Mouse (Mus musculus) erythroid progenitor cell, adult 5-6 weeks (primary cell): ENCODE measurements around the gene Cbr4. TPM values are rescaled to one million over a fixed set of nuclear protein-coding genes. Genes with fewer than 3 reads are reported as not detected.

ENCODE experiments used
- ATAC-seq: replicated peaks from 2 replicates; pipeline ENCODE4 v1.8.0; 2016; ENCODE audit warnings: moderate number of reproducible peaks, mild to moderate bottlenecking, moderate TSS enrichment, inconsistent platforms; ENCODE audit not compliant: poor library complexity, low FRiP score, severe bottlenecking
- total RNA-seq, 2 experiments: library from RNA; stranded (forward) in 1 of 2; stranded (reverse) in 1 of 2; fragments of 150-400 nt in 1 of 2; fragments of 186-747, 209-891 nt in 1 of 2; gene quantifications; 2 replicates each; pipeline versions ENCODE4 v1.2.3 to v1.2.4; 2015 to 2017; ENCODE audit warnings: low replicate concordance in 2 of 2

Gene Cbr4
- total RNA-seq, 2 experiments from 2014 or later = 5.9 to 18.4 TPM

- ATAC-seq = no peak; the same call in 1 of the 2 replicates
These were observed 508 bp upstream of the Cbr4 start for GRCm38 (mm10) chr8:61486923-61487529.

DNA sequence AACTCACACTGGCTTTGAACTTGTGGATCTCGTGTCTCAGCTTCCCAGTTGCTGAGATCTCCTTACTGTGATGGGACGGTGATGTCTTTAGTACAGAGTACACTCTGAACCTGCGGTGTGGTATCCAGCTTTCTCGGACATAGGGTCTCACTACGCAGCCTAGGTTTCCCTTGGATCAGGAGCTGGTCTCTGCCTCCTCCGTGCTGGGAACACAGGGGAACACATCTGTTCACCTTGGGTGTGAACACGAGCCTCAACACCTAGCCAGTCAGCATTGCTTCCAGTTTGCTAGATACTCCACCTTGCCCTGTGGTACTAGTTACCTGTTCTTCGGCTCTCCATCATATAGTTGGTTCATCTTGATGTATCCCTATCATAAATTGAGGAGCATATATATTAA lies 1.1 kb downstream of the Cbr4 start:
- no peak for ATAC-seq

DNA sequence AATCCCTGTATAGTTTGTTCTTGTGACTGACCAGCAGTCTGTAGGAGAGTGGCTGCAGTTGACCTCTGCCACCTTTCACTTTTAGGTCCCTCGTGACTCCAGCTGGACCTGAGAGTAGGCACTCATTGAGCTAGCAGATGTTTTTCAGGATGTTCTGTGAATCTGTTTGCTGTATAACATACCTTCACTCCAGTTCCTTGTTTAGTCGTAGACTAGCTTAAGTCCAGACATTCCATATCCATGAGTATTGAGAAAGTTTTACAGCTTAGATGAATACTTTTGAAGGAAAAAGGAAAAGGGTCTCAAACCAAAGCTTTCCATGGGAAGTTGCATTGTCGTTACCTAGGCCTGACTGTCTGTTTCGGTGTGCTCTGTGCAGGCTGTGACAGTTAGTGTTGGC lies 9.6 kb downstream of the Cbr4 start:
- ATAC-seq = no peak

GRCm38 (mm10) chr8:61499035-61499434 lies 11.5 kb downstream of the Cbr4 start:
- no peak for ATAC-seq

- ATAC-seq = no peak
These were observed 13.4 kb downstream of the Cbr4 start for GRCm38 (mm10) chr8:61500914-61501313.

DNA sequence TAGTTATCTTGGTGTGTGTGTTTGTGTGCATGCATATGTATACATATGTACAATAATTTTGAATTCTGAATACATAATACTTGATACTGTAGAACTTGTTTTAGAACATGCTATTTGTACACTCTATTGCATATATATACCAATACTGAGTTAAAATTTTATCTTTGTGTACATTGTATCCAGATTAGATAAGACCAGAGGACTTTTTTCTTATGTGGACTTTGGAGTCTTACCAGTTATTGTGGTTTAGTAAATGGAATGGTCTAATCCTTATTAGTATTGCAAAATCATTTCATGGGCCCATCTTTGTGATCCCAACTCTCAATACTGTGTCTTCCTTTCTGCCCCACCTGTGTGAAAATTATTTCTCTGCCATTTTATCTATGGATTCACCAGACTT lies 14.7 kb downstream of the Cbr4 start:
- ATAC-seq = no peak

DNA sequence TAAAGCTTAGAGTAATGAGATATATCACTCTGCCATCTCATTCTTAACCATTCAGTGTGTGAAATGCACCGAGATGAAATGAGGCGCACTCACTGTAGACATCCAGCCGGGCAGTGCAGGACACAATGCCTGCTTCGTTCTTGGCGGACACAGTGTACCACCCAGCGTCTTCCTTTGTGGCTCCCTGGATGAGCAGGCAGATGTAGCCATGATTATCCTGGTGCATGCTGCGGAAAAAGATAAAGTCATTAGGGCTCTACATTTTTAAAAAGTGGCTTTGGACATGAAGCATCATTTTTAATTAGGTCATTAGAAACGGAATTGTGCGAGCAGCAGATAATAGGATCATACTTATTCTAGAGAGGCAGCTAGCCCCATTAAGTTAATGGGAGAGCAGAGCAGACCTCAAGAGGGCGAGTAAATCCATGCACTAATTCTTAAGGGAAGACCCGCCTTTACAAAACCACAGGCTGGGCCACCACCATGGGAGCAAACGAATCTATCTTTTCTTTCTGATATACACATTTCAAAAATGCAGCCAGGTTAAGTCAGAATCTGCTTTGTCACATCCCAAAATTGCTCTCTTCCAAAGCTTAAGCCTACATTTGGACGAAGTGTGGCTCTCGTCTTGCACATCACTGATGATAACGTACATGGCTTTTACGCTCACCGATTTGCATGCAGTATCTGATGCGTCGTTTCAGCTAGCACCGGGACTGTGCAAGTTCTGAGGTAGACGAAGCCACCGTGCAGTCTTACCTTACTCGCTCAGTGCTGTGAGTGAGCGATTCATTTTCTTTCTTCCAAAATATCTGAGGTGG lies 27.8 kb downstream of the Cbr4 start:
- no peak for ATAC-seq

GRCm38 (mm10) chr8:61515931-61516744 lies 28.6 kb downstream of the Cbr4 start:
- ATAC-seq = 0 out of 2 replicates have a peak, but pooled peaks have one; percentile 49

GRCm38 (mm10) chr8:61516745-61517501 lies 29.4 kb downstream of the Cbr4 start:
- ATAC-seq = no peak

GRCm38 (mm10) chr8:61517502-61518185 lies 30.1 kb downstream of the Cbr4 start:
- no peak for ATAC-seq

- no peak for ATAC-seq
These were observed 34.6 kb downstream of the Cbr4 start for GRCm38 (mm10) chr8:61522132-61522531.

GRCm38 (mm10) chr8:61527037-61527436 lies 39.5 kb downstream of the Cbr4 start:
- no peak for ATAC-seq

- no peak for ATAC-seq
These were observed 40.7 kb downstream of the Cbr4 start for GRCm38 (mm10) chr8:61528197-61528596.

DNA sequence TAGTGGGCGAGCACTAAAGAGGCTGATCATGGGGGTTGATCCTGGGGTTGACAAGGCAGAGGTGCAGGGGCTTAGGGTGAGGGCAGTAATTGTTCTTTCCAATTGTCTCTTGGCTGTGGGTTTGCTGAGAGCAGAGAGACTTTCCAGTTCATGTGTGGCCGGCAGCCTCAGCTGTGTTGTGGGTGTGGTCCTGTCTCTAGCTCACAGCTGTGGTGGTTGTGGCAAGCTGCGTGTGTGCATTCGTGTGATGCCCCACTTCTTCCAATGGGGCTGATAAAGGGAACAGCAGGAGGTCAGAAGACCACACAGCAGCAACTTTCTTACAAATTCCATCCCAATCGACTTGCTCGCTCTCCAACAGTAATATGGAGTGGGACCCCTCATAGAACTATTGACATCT lies 41.1 kb downstream of the Cbr4 start:
- no peak for ATAC-seq

DNA sequence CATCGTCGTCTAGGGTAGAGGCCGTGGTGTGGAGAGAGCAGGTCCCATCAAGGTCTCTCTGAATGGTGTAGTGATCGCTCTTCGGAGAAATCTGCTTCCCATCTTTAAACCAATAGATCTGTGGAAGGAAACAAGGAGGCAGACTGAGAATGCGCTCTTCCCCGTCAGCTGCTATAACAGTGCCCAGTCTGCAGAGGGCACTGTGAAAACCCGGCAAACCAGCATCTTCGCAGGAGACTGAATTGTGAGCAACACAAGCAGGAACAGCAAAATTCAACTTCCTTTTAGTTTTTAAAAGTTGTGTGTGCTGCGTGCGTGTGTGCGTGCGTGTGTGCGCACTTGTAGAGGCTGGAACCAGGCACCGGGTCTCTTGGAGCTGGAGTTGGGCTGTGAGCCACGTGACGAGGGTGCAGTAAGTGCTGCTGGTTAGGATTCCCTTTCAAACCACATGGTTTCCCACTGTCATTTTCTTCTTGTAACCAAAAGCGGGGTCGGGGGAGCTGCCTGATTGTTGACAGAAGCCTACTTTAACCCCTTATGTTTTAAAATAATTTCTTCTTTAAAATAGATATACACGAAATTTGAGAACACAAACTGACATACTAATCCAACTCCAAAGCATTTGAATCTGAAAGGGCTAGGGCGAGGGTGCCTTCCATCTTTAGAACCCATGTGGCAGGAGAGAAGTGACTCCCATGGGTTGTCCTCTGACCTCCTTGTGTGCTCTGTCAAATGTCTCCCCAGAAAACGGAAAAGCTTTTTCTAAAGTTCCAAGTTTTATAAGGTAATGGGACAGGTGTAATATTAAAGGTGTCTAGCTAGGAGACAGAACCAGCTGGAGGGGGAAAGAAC lies 44.6 kb downstream of the Cbr4 start:
- ATAC-seq = no peak

GRCm38 (mm10) chr8:61532831-61533230 lies 45.3 kb downstream of the Cbr4 start:
- ATAC-seq = no peak

- no peak for ATAC-seq
These were observed 45.9 kb downstream of the Cbr4 start for GRCm38 (mm10) chr8:61533356-61533926.

DNA sequence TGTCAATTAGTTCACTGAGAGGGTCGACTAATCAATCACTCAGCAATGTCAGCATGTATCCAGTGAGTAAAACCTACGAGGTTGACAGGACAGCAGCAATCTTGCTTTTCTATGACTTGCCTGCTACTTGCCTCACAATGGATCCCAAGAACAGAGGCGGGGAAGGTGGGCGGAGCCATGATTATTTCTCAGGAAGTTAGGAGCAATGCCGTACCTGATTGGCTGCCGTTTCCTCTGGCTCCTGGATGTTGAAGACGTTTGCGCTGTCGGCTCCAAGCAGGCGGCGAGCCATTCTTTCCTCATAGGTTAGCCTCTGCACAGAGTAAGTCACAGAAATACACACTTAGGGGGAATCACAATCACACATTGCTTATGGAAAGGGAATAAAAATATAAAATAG lies 47.9 kb downstream of the Cbr4 start:
- no peak for ATAC-seq
